Mouse (Mus musculus) fibroblast of lung, adult 2 months (primary cell): ENCODE measurements around the gene Gtf2e1.

Experiments used
- DNase-seq: peaks from one replicate; pipeline ENCODE4 v3.0.0-alpha.2; 2011; ENCODE audit warnings: low read depth

The Gtf2e1 gene

GRCm38 (mm10) chr16:37539611-37540580, at the start of gene Gtf2e1, which contains the start of gene Rabl3:
Gtf2e1 (minus strand) TSS chr16:37539789.
Rabl3 (plus strand) TSS chr16:37539885.
- DNase-seq = peak; percentile 99

DNA sequence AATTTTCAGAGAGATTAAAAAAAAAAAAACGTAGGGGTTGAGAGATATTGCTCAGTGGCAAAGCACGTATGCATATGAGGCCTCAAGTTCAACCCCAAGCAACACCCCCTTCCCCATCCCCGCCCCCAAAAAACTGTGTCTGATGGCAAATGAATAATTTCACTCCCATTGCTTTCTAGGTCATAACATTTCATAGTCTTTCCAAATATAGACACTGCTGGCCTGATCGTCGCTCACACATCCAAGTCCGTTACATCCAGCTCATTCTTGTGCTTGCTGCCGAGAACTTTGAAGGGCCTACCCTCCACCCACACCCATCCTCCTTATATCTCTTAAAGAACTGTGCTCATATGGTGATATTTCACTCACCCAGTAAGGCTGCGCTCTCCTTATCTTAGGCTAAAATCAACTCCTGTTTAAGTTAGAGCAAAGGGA, 45.6 kb upstream of the Gtf2e1 start:
- no peak for DNase-seq

DNA sequence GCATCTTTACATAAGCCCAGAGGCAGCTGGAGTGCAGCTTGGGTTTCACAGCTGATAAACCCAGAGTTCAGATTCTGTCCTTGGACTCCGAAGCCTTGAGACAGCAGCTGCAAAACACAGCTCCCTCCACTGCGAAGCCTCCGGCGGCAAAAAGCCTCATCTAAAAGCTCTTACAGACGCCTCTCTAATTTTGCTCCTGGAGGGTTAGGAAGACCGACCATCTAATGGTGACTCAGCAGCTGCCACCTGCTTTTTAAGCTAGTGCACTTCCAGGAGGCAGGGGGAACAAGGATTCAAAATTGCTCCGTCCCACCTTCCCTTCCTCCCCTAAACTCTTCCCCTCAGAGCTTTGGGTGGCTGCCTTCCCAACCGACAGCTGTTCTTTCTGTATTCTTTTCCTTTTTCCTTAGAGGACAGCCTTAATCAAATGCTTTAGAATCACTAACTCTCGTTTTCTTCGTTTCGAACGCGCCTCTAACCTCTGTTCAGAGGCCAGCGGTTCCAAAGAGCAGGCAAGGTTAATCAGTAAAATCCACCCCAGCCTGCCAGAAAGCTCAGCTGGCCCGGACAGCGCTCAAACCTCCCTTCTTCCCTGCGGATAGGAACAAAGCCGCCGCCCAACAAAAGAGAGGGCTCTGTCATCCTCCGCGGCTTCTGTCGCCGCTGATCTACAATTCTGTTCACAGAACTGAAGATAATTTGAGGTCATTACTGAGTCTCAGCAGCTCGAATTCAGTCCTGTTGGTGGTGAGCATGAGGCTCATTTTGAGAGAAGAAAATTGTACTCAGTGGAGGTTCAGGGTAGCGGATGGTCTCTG, 44.8 kb upstream of the Gtf2e1 start:
- DNase-seq = no peak

- DNase-seq = no peak
Observed at GRCm38 (mm10) chr16:37583801-37584200, 44.2 kb upstream of the Gtf2e1 start.

GRCm38 (mm10) chr16:37583306-37583705, 43.7 kb upstream of the Gtf2e1 start:
- DNase-seq = no peak

- no peak for DNase-seq
Observed at GRCm38 (mm10) chr16:37581901-37582300, 42.3 kb upstream of the Gtf2e1 start.

DNA sequence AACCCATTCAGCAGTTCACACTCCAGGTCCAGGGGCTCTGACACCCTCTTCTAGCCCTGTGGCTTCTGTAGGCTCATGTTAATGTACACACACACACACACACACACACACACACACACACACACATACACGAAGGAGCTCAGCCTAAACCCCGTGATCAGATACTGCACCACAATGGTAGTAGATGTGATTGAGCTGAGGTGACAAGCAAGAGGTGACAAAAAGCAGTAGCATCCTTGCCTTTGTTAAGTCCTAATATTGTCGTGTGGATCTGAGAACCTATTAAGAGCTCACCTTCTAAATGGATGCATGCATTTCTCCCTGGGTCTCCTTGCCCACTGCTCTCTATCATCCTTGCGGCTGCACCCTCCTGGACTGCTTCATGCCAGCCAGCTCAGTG, 41.1 kb upstream of the Gtf2e1 start:
- no peak for DNase-seq

- no peak for DNase-seq
Observed at GRCm38 (mm10) chr16:37579994-37580393, 40.4 kb upstream of the Gtf2e1 start, which contains the start of gene Hgd. Hgd (plus strand) TSS chr16:37580153.

- DNase-seq = no peak
Observed at GRCm38 (mm10) chr16:37579591-37579990, 40.0 kb upstream of the Gtf2e1 start.

DNA sequence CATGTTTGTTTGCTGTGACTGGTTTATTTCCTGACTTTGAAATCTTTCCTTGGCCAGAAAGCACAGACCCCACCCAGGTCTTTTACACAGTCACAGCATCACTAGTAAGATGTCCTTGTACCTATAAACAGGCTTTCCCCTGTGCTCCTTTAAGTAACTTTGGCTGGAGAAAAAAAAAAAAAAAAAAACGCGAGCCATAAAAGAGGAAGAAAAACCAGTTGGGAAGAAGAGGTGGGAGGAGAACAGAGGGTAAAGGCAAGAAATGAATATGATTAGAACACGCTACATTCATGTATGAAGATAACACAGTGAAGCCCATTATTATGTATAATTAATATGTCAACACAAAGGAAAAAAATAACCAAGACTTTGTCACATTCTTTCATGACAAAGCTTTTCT, 35.7 kb upstream of the Gtf2e1 start:
- DNase-seq = no peak

GRCm38 (mm10) chr16:37573061-37573460, 33.5 kb upstream of the Gtf2e1 start:
- DNase-seq = no peak

DNA sequence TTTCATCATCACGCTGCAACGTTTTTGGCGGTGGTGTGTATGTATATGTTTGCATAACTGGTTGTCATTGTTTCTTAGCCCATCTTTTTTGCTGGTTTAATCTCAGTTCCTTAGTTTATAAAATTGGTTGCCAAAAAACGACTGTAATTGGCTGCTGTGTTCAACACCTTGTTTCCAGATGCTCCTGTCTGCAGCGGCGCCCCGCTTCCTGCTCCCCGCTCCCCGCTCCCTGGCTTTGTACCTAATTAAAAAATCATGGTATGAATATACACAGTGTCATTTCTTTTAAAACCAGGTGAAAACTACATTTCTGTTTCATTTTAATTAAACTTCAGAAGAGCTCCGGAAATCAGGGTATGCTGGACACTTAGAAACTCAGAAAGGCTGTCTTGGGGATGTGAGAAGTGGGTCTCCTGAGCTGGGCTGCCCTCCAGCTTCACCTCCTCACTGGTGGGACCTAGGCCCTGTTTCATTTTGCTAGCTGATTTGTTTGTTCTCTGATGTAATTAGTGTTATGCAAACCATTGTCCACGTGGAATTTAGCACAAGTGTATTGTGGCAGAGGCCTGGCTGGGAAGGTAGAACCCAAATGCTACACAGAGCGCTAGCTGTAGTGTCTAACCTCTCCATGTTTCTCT, 32.6 kb upstream of the Gtf2e1 start:
- no peak for DNase-seq

- no peak for DNase-seq
Observed at GRCm38 (mm10) chr16:37571554-37571953, 32.0 kb upstream of the Gtf2e1 start.

- DNase-seq = no peak
Observed at GRCm38 (mm10) chr16:37567113-37568050, 27.8 kb upstream of the Gtf2e1 start.

GRCm38 (mm10) chr16:37566107-37566506, 26.5 kb upstream of the Gtf2e1 start:
- no peak for DNase-seq

- no peak for DNase-seq
Observed at GRCm38 (mm10) chr16:37565117-37565516, 25.5 kb upstream of the Gtf2e1 start.

DNA sequence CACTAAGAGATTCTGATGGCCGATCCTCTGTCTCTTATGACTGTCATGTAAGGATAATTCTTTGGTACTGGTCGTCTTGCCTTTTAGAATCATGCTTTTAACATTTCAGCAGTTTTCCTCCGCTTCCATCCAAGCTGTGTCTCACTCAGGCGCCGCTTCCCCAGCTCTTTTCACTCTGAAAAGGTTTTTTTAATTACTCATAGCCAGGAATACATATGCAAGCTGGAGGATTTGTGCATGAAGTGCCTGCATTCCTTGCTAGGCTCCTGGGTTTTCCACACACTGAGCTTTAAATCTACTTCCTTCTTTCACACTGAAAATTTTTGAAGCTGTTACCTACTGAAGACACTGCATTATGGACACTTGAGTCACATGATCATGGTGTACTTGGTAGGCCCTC, 23.4 kb upstream of the Gtf2e1 start:
- DNase-seq = no peak

DNA sequence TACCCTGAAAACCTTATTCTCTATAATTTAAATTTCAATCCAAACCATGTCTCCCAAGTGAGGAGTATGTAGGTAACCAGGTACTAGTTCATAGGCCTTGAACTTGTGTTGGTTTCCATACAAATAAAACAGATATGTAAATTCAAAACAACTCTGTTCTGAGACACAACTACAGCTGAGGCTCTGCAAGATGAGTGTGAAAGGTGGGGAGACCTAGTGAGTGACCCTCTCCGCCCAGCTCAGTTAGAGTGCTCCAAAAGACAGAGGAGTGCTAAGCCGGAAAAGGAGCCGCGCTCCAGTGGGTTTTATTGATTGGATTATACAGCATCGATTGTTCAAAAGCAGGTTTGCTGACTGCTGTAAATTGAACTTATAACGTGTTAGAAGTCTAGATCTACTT, 22.8 kb upstream of the Gtf2e1 start:
- no peak for DNase-seq

GRCm38 (mm10) chr16:37552824-37553223, 13.2 kb upstream of the Gtf2e1 start:
- DNase-seq = no peak

DNA sequence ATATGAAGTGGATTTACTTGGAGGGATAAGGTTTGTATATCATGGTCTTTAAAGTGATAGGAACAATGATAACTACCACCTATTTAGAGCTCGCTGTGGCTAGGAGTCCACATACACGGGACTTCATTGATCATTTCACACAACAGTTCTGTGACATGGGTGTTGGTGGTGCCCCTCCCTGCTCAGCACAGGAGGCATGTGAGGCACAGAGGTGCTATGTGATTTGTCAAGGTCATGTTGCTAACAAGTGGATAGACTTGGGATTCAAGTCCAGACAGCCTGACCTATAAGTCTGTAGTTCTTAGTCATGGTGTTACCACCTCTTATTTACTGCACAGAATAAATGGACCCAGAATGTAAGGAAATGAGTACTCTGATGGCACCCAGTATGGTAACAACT, 11.4 kb upstream of the Gtf2e1 start:
- DNase-seq = no peak

GRCm38 (mm10) chr16:37550266-37550665, 10.7 kb upstream of the Gtf2e1 start:
- no peak for DNase-seq
